Mouse (Mus musculus): ENCODE measurements around the gene Oit1. TPM values are rescaled to one million over a fixed set of nuclear protein-coding genes. Genes with fewer than 3 reads are reported as not detected.

Gene Oit1
- polyA plus RNA-seq, 1 experiment from 2014 or later, result not detected

Other genes with a start within 250 kb of the Oit1 start
- 215 and 238 TPM in 2 replicates for gene Pdhb, start 205.7 kb downstream of the Oit1 start, polyA plus RNA-seq (2014; fragmentation: Nextera tagmentation; extraction: Ambion mirVana)
- 8.2 and 10.8 TPM in 2 replicates for gene Kctd6, start 164.6 kb downstream of the Oit1 start, polyA plus RNA-seq (2014; fragmentation: Nextera tagmentation; extraction: Ambion mirVana)
- not detected in 2 replicates for gene Acox2, start 119.4 kb downstream of the Oit1 start, polyA plus RNA-seq (2014; fragmentation: Nextera tagmentation; extraction: Ambion mirVana)
- gene Fam107a, start 60.7 kb downstream of the Oit1 start, polyA plus RNA-seq (2014; fragmentation: Nextera tagmentation; extraction: Ambion mirVana), result 0.20 and 0.33 TPM in 2 replicates

All from midbrain, embryonic 11.5 days (tissue).